Mouse (Mus musculus) heart, embryonic 10.5 days (tissue): ENCODE results near the gene Pde6c. TPM values are rescaled to one million over a fixed set of nuclear protein-coding genes. Genes with fewer than 3 reads are reported as not detected.

ENCODE experiments used
- DNase-seq: peaks from one replicate; pipeline ENCODE4 v3.0.0-alpha.2; 2017; ENCODE audit warnings: low spot score
- H3K27ac ChIP-seq: fragments of 300-500 bp; sonication (generic); 2 replicates; pipeline ENCODE4 v1.5.1; 2016; ENCODE audit warnings: mild to moderate bottlenecking
- H3K27me3 ChIP-seq: fragments of 300-500 bp; sonication (generic); 2 replicates; pipeline ENCODE4 v1.6.1; 2016; ENCODE audit warnings: mild to moderate bottlenecking; ENCODE audit not compliant: poor library complexity, insufficient read depth, severe bottlenecking
- H3K36me3 ChIP-seq: fragments of 300-500 bp; sonication (generic); 2 replicates; pipeline ENCODE4 v1.6.1; 2016; ENCODE audit warnings: mild to moderate bottlenecking, moderate library complexity
- H3K4me1 ChIP-seq: fragments of 300-500 bp; sonication (generic); 2 replicates; pipeline ENCODE4 v1.6.1; 2016; ENCODE audit warnings: mild to moderate bottlenecking
- H3K4me3 ChIP-seq: fragments of 300-500 bp; sonication (generic); 2 replicates; pipeline ENCODE4 v1.5.1; 2016; ENCODE audit warnings: mild to moderate bottlenecking, moderate library complexity
- H3K9me3 ChIP-seq: fragments of 300-500 bp; sonication (generic); 2 replicates; pipeline ENCODE4 v1.6.1; 2016; ENCODE audit warnings: mild to moderate bottlenecking, moderate library complexity
- WGBS: fragments of 180-500 bp; shearing (Covaris S2); methylation state at CpG from one replicate; pipeline ENCODE4 v1.1.7; 2016; 5-methylcytosine and 5-hydroxymethylcytosine counted together
- polyA plus RNA-seq: library from polyadenylated mRNA; unstranded; fragments of >200 nt; fragmentation: Nextera tagmentation; extraction: Ambion mirVana; gene quantifications from 2 replicates; pipeline ENCODE4 v1.2.1, GENCODE M21; 2016

Pde6c gene
- polyA plus RNA-seq = 0.30 TPM in 1 of 2 replicates, not detected in the other

DNA sequence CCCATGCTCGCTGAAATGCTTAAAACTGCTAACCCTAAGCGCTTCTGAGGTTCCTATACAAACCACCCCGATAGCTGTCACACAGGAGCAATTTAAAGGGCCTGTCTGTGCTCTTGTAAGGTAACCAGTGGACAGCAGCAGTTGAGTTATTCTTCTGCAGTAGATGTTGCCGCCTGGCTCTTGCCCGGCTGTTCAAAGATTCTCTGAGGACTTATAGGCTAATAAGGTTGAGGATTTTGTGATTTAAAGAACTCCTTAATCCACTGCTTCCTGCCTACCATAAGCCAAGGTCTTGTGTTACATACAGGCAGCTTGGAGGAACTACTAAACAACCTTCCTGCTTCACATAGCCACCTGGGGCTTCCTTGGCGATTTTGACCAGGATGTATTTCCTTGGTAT is at the start of gene Pde6c:
Gene Pde6c (plus strand): TSS at position 301 of the 400 bp plus-strand sequence.
- Histone ChIP-seq H3K27ac (no peak within 1 kb of the TSS), H3K27me3 (peaks cover 9% of the 10 kb centered on the region; the same call in 1 of the 2 replicates), H3K36me3 (no peaks in the 10 kb centered on the region), H3K4me3 (no peak within 1 kb of the TSS), H3K4me1 (peaks cover 11% of the 10 kb centered on the region), H3K9me3 (no peaks in the 10 kb centered on the region)
- WGBS = 77% methylated on average over 6 of the region's 6 CpGs
- DNase-seq = no peak

DNA sequence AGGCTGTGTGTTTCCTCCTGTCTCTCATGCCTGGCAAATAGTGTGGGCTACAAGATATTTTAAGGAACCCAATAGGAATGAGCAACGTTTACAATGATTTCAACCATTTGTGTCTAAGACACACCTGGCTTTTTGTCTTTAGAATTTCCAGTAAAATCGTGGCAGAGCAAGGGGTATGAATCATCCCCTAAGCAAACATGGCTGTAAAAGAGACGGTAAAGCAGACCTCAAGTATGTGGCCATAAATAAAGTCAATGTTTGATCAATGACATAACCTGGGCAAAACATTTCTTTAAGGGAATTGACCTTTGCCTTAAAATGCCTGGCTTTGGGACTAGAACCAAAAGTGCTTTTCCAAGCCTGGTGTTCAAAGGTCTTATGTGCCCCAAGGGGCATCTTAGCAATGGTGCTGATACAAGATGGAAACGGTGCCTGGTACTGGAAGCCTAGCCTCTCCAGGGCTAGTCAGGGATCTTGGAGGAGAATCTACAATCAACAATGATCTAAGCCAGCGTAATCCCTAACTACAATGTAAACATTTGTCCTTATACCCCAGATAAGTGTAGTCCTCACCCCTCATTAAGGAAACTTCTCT is 49.6 kb upstream of the Pde6c start:
- Histone ChIP-seq H3K36me3 (no peaks in the 10 kb centered on the region), H3K4me3 (no peak overlapping the region), H3K4me1 (no peaks in the 10 kb centered on the region), H3K27ac (no peak overlapping the region), H3K27me3 (no peaks in the 10 kb centered on the region), H3K9me3 (no peaks in the 10 kb centered on the region)
- 57% methylated on average over 5 of the region's 5 CpGs for WGBS
- DNase-seq = peak; percentile 22

DNA sequence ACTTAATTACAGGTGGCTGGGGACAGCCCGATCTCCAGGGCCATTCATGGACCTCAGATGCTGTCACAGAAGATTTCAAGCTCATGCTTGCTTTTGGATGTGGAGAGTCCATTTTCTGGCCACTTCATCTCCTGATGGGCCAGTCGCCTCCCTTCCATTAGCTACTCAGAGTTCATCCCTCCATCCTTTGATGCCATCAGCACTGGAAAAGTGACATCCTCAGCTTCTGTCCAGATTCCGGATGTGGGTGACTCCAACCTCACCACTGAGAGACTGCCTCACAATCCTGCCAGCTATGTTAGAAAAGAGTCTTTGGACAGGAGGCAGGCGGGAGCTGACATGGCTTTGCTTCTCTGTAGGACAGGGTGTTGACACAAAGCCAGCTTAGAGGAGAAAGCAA is 46.7 kb upstream of the Pde6c start:
- no peak overlapping the region for H3K27ac ChIP-seq
- no peaks in the 10 kb centered on the region for H3K4me1 ChIP-seq
- H3K4me3 ChIP-seq = no peak overlapping the region
- H3K9me3 ChIP-seq = no peaks in the 10 kb centered on the region
- no peaks in the 10 kb centered on the region for H3K27me3 ChIP-seq
- DNase-seq = peak; percentile 64
- H3K36me3 ChIP-seq = no peaks in the 10 kb centered on the region
- 81% methylated on average over 4 of the region's 4 CpGs for WGBS

DNA sequence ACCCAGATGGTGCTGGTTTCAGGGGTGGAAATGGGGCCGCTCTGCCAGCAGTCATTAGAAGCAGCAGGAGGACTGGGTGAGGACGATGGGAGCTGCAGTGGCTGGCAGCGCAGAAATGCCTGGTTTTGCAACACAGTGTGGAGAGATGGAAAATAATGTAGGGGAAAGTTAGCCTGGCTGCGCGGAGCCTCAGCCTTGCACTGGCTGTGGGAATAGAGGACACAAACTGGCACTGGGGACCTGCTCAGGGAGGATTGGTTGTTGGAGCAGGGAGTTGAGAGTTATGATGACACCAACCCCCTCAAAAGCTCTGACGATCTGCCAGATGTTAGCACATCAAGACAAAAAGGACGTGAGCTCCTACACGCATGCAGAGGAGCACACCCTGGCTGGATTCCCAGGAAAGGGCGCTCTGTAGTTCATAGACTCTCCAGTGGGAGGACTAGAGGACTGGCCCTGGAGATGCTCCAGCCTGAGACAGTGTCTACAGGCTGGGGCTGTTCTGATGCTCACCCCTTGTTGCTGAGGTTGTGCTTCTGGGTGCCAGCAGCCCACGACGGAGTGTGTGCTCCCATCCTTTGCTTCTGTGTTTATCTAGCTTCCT is 45.5 kb upstream of the Pde6c start:
- no peaks in the 10 kb centered on the region for H3K4me1 ChIP-seq
- H3K9me3 ChIP-seq = no peaks in the 10 kb centered on the region
- H3K27me3 ChIP-seq = no peaks in the 10 kb centered on the region
- no peak overlapping the region for H3K27ac ChIP-seq
- peak; percentile 79 for DNase-seq
- H3K4me3 ChIP-seq = no peak overlapping the region
- H3K36me3 ChIP-seq = no peaks in the 10 kb centered on the region
- WGBS = 58% methylated on average over 11 of the region's 11 CpGs

DNA sequence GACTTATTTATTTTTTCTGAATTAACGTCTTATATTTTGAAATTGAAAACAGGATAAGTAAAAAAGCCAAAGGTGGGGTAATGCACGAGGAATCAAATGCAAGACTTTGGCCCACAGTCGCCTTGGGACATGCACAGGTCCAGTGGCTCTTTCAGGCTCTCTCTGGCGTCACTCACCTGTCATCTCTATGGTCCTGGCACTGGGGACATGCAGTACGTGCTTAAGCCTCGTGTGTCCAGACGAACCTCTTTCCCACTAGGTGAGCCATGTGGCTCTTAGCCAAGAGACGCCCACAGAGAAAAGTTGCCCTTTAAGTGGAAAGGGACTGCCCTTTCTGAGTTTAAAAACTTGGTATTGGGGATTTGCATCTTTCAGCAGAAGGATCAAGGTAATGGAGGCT is 43.2 kb upstream of the Pde6c start:
- Histone ChIP-seq H3K4me1 (no peaks in the 10 kb centered on the region), H3K27me3 (peaks cover 18% of the 10 kb centered on the region), H3K27ac (no peak overlapping the region), H3K9me3 (no peaks in the 10 kb centered on the region), H3K36me3 (no peaks in the 10 kb centered on the region), H3K4me3 (no peak overlapping the region)
- DNase-seq = no peak
- 73% methylated on average over 8 of the region's 8 CpGs for WGBS

DNA sequence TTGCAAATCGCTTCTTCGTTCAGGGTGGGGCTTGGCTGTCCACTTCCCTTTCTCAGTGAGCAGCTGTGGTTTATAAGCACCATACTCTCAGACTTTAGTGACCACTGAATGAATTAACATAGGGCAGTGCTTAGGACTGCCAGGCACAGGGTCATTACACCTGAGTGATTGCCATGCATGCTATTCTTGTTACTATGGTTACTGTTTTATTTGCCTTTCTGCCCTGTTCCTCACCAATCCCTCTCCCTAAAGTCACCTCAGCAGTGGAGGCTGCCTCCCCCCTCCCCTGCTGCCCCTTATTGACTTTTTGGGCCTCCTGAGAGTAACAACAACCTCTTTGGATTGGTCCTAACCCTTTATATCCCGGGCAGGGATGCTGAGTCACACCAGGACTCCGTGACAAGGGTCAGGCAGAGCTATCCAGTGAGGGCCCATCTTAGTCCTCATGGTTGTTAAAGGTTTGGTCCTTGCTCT is 41.0 kb upstream of the Pde6c start:
- H3K4me3 ChIP-seq = no peak overlapping the region
- 71% methylated on average over 4 of the region's 4 CpGs for WGBS
- DNase-seq = no peak
- H3K36me3 ChIP-seq = no peaks in the 10 kb centered on the region
- no peaks in the 10 kb centered on the region for H3K9me3 ChIP-seq
- no peak overlapping the region for H3K27ac ChIP-seq
- H3K4me1 ChIP-seq = peaks cover under 1% of the 10 kb centered on the region
- H3K27me3 ChIP-seq = peaks cover 40% of the 10 kb centered on the region

DNA sequence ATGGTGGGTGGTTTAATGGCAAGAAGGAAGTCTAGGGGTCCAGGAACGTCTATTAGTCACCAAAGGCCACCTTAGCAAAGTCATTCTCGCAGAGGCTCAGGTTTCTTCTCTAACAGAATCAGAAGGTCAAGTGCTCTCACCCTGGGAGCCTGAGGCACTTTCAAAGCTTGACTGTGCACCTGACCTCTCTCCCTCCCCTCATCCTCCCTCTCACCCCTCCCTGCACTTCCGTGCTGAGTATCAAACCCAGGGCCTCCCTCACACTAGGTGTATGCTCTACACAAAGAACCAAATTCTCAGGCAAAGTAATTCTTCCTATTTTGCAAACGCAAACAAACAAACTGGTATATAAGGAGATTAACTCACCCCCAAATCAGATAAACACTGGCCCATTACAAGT is 36.4 kb upstream of the Pde6c start:
- Histone ChIP-seq H3K9me3 (no peaks in the 10 kb centered on the region), H3K4me3 (no peak overlapping the region), H3K27me3 (peaks cover 83% of the 10 kb centered on the region), H3K4me1 (peaks cover 12% of the 10 kb centered on the region), H3K36me3 (no peaks in the 10 kb centered on the region), H3K27ac (no peak overlapping the region)
- 5% methylated on average over 4 of the region's 4 CpGs for WGBS
- DNase-seq = no peak

DNA sequence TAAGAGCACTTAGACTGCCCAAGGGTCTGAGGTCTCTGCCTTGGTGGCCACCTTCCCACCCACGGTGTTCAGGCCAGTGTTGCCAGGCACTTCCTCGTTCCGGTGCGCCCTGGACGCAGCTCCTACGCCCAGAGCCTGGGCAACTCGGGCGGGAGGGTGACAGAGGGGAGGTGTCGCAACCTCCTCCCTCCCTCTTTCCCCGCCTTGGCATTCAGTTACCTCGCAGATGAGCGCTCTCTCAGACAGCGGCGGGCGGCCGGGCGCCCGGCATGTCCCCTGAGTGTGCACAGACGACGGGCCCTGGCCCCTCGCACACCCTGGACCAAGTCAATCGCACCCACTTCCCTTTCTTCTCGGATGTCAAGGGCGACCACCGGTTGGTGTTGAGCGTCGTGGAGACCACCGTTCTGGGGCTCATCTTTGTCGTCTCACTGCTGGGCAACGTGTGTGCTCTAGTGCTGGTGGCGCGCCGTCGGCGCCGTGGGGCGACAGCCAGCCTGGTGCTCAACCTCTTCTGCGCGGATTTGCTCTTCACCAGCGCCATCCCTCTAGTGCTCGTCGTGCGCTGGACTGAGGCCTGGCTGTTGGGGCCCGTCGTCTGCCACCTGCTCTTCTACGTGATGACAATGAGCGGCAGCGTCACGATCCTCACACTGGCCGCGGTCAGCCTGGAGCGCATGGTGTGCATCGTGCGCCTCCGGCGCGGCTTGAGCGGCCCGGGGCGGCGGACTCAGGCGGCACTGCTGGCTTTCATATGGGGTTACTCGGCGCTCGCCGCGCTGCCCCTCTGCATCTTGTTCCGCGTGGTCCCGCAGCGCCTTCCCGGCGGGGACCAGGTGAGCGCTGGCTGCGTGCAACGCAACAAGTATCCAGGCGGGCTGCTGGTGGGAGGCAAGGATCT is 35.5 kb upstream of the Pde6c start, which contains the start of gene Ffar4:
Gene Ffar4 (plus strand): TSS at position 214 of the 901 bp plus-strand sequence.
- DNase-seq = no peak
- peaks cover 83% of the 10 kb centered on the region for H3K27me3 ChIP-seq

DNA sequence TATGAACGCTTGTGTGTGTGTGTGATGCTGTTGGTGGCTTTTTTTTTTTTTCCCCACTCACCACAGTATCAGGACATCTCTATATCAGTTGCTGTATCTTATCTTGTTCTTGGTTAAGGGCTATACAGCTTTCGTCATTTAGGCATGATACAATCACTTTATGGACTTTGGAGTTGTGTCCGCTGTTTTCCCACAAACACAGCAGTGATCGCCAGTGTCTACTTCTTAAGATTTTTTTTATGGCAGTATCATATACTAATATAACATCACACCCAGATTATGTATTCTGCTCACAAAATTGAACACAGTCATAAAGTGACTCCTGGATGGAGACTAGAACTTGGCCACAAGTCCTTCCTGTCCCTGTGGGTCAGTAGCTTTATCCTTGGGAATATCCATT is 24.7 kb upstream of the Pde6c start:
- H3K36me3 ChIP-seq = no peaks in the 10 kb centered on the region
- WGBS = 87% methylated on average over 4 of the region's 4 CpGs
- H3K4me1 ChIP-seq = no peaks in the 10 kb centered on the region
- no peak overlapping the region for H3K4me3 ChIP-seq
- no peak for DNase-seq
- H3K9me3 ChIP-seq = no peaks in the 10 kb centered on the region
- H3K27ac ChIP-seq = no peak overlapping the region
- peaks cover 8% of the 10 kb centered on the region; the same call in 1 of the 2 replicates for H3K27me3 ChIP-seq

More for the DNA sequence above, 35.5 kb upstream of the Pde6c start, which contains the start of gene Ffar4:
- Histone ChIP-seq H3K4me1 (peaks cover 12% of the 10 kb centered on the region), H3K36me3 (no peaks in the 10 kb centered on the region), H3K4me3 (peak within 1 kb of the TSS; percentile 56), H3K27ac (no peak within 1 kb of the TSS), H3K9me3 (no peaks in the 10 kb centered on the region)
- WGBS = under 1% methylated on average over 77 of the region's 77 CpGs

DNA sequence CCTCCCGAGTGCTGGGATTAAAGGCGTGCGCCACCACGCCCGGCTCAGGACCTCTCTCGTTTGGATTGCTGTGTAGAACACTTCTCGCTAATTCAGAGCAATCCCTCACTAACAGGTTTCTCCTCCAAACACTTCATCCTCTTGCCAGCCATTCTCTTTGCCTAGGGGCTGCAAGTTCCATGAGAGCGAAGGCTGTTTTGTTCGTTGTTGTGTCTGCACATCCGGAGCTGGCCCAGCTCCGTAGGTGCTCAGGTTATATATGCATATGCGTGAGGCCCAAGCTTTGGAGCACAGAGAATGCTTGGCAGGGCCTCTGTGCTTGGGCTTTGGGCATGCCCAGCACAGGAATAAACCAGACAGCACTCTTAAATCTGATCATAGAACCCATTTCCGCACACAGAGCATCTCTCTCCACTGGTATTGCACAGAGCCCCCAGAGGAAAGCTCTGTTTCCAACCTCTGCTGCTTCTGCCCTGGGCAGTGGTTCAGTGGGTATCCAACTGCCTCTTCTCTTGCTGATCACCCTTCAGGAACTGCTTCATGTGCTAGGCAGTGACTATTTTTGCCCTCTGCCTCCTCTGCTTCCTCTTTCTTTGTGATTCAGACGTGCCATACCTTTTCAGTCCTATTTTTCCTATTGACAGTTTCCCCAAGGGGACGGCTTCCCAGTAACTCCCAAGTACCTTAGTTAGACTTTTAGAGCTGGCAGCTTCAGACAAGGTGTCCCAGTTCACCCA is 22.9 kb upstream of the Pde6c start:
- Histone ChIP-seq H3K9me3 (no peaks in the 10 kb centered on the region), H3K4me1 (no peaks in the 10 kb centered on the region), H3K27me3 (peaks cover 13% of the 10 kb centered on the region; the same call in 1 of the 2 replicates), H3K36me3 (no peaks in the 10 kb centered on the region), H3K4me3 (no peak overlapping the region), H3K27ac (no peak overlapping the region)
- no peak for DNase-seq
- 91% methylated on average over 15 of the region's 15 CpGs for WGBS

DNA sequence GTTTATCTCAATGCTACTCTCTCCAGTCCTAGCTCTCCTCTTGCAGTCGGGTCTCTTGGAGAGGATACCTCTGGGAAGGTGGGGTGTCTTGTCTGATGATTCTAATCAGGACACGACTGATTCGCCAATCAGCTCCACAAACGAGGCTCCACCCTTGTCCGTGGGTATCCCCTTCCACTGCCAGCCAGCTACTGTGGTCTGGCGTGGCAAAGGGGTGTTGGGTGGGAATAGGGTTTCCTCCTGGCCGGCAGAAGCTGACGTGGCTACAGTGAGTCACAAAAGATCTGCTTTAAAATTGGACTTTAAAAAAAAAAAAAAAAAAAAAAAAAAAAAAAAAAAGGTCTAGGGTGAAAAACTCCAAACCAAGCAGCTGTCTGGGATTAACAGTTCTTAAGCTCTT is 21.5 kb upstream of the Pde6c start:
- Histone ChIP-seq H3K27me3 (peaks cover 13% of the 10 kb centered on the region; the same call in 1 of the 2 replicates), H3K36me3 (no peaks in the 10 kb centered on the region), H3K9me3 (no peaks in the 10 kb centered on the region), H3K27ac (no peak overlapping the region), H3K4me1 (no peaks in the 10 kb centered on the region), H3K4me3 (no peak overlapping the region)
- DNase-seq = no peak
- WGBS = 69% methylated on average over 8 of the region's 8 CpGs

DNA sequence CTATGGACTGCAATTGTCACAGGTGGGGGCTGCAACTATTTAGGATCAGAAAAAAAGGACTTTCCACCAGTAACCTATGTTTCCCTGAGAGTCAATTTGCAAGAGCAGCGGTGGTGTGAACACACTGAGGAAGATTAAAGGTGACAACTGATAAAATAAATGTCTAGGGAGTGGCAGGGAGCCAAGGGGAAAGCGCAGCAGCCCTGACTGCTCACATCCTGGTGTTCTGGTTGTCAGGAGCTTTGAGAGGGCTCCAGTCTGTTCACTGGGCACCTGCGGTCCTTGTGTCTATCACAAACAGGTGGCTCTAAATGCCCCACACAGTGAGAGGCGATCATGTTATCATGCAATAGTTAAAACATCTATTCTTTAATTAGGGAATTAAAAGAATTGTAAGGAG is 20.0 kb upstream of the Pde6c start:
- 31% methylated on average over 4 of the region's 4 CpGs for WGBS
- H3K9me3 ChIP-seq = no peaks in the 10 kb centered on the region
- no peak overlapping the region for H3K4me3 ChIP-seq
- DNase-seq = no peak
- no peak overlapping the region for H3K27ac ChIP-seq
- H3K4me1 ChIP-seq = no peaks in the 10 kb centered on the region
- no peaks in the 10 kb centered on the region for H3K36me3 ChIP-seq
- peaks cover 13% of the 10 kb centered on the region; the same call in 1 of the 2 replicates for H3K27me3 ChIP-seq
